Mouse (Mus musculus): ENCODE results near the gene Col2a1. TPM values are rescaled to one million over a fixed set of nuclear protein-coding genes. Genes with fewer than 3 reads are reported as not detected.

Gene Col2a1
- polyA plus RNA-seq, 1 experiment from 2014 or later, result 0.18 TPM

DNA sequence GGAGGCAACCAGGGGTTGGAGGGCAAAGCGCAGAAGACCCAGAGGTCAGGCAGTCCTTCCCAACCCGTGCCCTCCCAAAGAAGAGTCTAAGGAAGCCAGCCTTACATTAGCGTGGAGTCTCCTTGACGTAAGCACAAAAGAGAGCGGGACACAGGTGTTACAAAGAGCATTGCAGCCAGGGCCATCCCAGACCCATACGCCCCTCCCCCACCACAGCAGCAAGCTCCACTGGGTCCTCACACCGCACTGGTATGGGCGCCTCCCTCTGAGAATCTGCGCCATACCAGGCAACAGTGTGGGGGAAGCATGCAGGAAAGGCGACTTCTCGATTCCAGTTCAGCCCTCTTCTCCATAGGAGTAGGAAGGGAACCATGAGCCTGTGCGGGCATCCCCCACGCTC, 4.9 kb downstream of the Col2a1 start:
- no peak overlapping the region for H3K9ac ChIP-seq (replicated peaks; ENCODE audit: low read depth)
- 38% methylated on average over 12 of the region's 13 CpGs for WGBS
- H3K27ac ChIP-seq (ENCODE audit: low read length), result no peak overlapping the region
- peaks cover 46% of the 10 kb centered on the region for H3K27me3 ChIP-seq (replicated peaks; ENCODE audit: insufficient read depth, low read length)
- H3K4me2 ChIP-seq (replicated peaks; ENCODE audit: low read depth, low read length), result no peak overlapping the region
- DNase-seq (ENCODE audit: low spot score) (no peak), ATAC-seq (no peak)
- no peaks in the 10 kb centered on the region for H3K36me3 ChIP-seq (ENCODE audit: insufficient read depth, low read length)
- no peak overlapping the region for H3K4me3 ChIP-seq (ENCODE audit: low read depth, low read length)
- H3K4me1 ChIP-seq (ENCODE audit: insufficient read depth, low read depth, low read length), result peaks cover 21% of the 10 kb centered on the region; the same call in 1 of the 2 replicates
- H3K9me3 ChIP-seq (ENCODE audit: low read length), result no peaks in the 10 kb centered on the region
- TF ChIP-seq EP300 (IDR thresholded peaks at IDR 0.05) (no peak), CTCF (IDR thresholded peaks at IDR 0.05) (no peak)

DNA sequence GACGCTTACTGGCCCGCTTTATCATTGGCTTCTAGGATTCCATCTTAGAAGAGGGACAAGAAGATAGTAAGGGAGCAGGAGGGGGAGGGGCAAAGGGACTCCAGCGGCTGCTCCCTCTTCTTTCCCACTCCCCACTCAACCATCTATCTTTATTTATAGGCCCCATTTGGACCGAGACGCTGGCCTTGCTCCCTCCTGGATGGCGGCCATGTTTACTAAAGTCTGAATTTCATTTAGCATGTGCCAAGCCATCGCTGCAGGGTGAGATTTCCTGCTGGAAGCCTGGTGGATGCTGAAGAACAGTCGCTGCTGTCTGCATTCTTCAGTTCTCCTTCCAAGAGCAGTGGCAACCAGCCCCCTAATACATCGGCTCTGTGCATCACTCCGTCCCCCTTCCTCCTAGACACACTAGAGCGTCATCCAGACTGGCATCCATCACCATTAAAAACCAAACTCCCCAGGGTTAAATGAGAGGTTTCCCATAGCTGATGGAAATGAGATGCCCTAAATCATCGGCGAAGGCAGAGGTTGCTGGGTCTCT, 7.7 kb downstream of the Col2a1 start:
- TF ChIP-seq CTCF (IDR thresholded peaks at IDR 0.05) (no peak), EP300 (IDR thresholded peaks at IDR 0.05) (no peak)
- H3K4me1 ChIP-seq (ENCODE audit: insufficient read depth, low read depth, low read length), result 0 out of 2 replicates have a peak, but pooled peaks cover 7% of the 10 kb centered on the region
- ATAC-seq (no peak), DNase-seq (ENCODE audit: low spot score) (peak; percentile 49)
- no peak overlapping the region for H3K27ac ChIP-seq (ENCODE audit: low read length)
- peaks cover 19% of the 10 kb centered on the region for H3K27me3 ChIP-seq (replicated peaks; ENCODE audit: insufficient read depth, low read length)
- no peaks in the 10 kb centered on the region for H3K9me3 ChIP-seq (ENCODE audit: low read length)
- H3K4me3 ChIP-seq (ENCODE audit: low read depth, low read length), result no peak overlapping the region
- H3K4me2 ChIP-seq (replicated peaks; ENCODE audit: low read depth, low read length), result no peak overlapping the region
- H3K9ac ChIP-seq (replicated peaks; ENCODE audit: low read depth), result no peak overlapping the region
- no peaks in the 10 kb centered on the region for H3K36me3 ChIP-seq (ENCODE audit: insufficient read depth, low read length)
- WGBS, result 46% methylated on average over 13 of the region's 13 CpGs

DNA sequence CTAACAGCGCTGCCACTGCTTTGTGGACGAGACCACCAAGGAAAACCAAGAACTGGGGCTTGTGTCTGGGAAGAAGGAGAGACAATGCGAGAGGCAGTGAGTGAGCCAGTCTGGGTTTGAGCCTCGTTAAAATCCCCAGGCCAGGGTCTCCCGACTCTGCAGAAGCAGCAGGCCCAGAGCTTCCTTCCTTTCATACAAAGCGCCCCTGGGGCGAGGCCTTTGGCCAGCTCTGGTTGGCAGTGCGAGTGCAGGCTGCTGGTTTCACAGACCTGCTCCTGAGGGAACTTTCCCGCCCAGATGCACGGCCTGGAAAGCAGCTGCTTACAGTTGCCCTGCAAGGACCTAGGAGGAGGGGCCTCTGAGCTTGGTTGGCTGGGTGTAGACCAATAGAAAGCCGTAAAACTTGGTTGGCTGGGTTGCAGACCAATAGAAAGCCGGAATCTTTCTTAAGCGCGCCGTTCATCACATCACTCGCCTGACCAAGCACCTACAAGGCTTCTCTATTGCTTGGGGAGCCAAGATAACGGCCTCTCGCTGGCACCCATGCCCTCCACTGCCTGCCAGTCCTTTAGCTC, 11.7 kb downstream of the Col2a1 start:
- H3K4me1 ChIP-seq (ENCODE audit: insufficient read depth, low read depth, low read length), result no peaks in the 10 kb centered on the region
- no peaks in the 10 kb centered on the region for H3K36me3 ChIP-seq (ENCODE audit: insufficient read depth, low read length)
- WGBS, result 9% methylated on average over 18 of the region's 18 CpGs
- H3K4me3 ChIP-seq (ENCODE audit: low read depth, low read length), result no peak overlapping the region
- ATAC-seq (peak; percentile 98), DNase-seq (ENCODE audit: low spot score) (peak; percentile 94)
- no peak overlapping the region for H3K27ac ChIP-seq (ENCODE audit: low read length)
- TF ChIP-seq CTCF (IDR thresholded peaks at IDR 0.05) (no peak), EP300 (IDR thresholded peaks at IDR 0.05) (no peak)
- H3K9me3 ChIP-seq (ENCODE audit: low read length), result no peaks in the 10 kb centered on the region
- no peak overlapping the region for H3K9ac ChIP-seq (replicated peaks; ENCODE audit: low read depth)
- no peaks in the 10 kb centered on the region for H3K27me3 ChIP-seq (replicated peaks; ENCODE audit: insufficient read depth, low read length)
- H3K4me2 ChIP-seq (replicated peaks; ENCODE audit: low read depth, low read length), result peak overlapping the region; percentile 30; the same call in 1 of the 2 replicates

DNA sequence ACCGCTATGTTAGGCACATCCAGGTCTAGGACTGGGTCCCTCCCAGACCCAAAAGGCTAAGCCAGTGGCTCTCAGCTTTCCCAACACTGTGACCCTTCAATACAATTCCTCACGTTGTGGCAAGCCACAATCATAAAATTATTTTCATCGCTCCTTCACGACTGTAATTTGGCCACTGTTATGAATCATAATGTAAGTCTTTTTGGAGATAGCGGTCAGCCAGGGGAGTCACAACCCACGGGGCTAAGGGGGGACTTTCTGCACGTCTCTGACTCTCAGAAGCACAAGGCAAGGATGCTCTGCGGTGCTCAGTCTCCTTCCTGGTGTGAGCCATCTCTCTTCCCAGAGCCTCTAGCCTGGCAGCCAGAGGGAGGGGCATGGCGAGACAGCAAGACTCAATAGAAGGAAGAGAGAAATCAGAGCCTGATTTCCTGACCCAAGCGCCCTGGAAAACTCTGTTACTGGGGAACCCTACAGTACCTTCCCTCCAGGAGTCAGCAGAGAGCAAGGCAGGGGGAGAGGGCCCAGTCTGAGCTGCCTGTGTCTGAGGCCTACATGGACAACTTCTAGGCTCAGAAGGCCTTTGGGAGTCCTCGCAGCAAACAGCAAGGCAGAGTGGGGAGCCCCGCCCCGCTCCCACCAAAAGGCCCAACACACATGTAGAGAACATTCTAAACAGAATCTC, 12.3 kb downstream of the Col2a1 start:
- H3K4me1 ChIP-seq (ENCODE audit: insufficient read depth, low read depth, low read length), result no peaks in the 10 kb centered on the region
- no peak overlapping the region for H3K27ac ChIP-seq (ENCODE audit: low read length)
- no peaks in the 10 kb centered on the region for H3K9me3 ChIP-seq (ENCODE audit: low read length)
- WGBS, result 63% methylated on average over 13 of the region's 13 CpGs
- TF ChIP-seq CTCF (IDR thresholded peaks at IDR 0.05) (peak; percentile 37; the same call in 1 of the 2 replicates), EP300 (IDR thresholded peaks at IDR 0.05) (no peak)
- no peak overlapping the region for H3K4me3 ChIP-seq (ENCODE audit: low read depth, low read length)
- no peak overlapping the region for H3K4me2 ChIP-seq (replicated peaks; ENCODE audit: low read depth, low read length)
- H3K27me3 ChIP-seq (replicated peaks; ENCODE audit: insufficient read depth, low read length), result no peaks in the 10 kb centered on the region
- H3K36me3 ChIP-seq (ENCODE audit: insufficient read depth, low read length), result no peaks in the 10 kb centered on the region
- DNase-seq (ENCODE audit: low spot score), result no peak
- no peak overlapping the region for H3K9ac ChIP-seq (replicated peaks; ENCODE audit: low read depth)
- ATAC-seq, result peak; percentile 20; the same call in 1 of the 2 replicates

DNA sequence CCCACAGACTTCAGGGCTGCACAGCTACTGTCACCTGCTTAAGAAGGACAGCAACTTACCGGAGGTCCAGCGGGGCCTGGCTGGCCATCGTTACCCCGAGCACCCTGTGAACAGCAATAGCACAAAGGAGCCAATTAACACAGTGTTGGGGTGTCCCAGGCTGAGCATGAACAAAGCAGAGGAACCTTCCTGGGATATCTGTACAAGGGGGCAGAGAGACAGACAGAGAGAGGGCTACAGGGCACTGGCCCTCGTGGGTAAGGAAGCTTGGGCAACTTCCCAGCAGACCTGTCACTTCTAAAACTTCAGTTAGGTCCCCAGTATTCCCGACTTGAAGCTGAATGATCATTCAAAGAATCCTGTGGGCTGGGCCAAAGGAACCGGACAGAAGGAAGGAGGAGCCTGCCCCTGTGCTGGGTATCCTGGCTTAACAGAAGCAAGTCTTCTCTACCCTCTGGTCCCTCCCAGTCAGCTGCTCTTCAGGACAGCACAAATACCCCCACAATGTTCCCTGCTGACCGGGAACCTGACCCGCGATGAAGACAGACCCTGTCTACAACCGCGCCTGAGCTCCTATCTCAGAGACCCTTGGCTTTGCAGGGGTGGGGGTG, 13.1 kb downstream of the Col2a1 start:
- DNase-seq (ENCODE audit: low spot score) (no peak), ATAC-seq (no peak)
- 48% methylated on average over 12 of the region's 12 CpGs for WGBS
- H3K27ac ChIP-seq (ENCODE audit: low read length), result no peak overlapping the region
- H3K9me3 ChIP-seq (ENCODE audit: low read length), result no peaks in the 10 kb centered on the region
- no peak overlapping the region for H3K4me3 ChIP-seq (ENCODE audit: low read depth, low read length)
- H3K4me1 ChIP-seq (ENCODE audit: insufficient read depth, low read depth, low read length), result no peaks in the 10 kb centered on the region
- TF ChIP-seq EP300 (IDR thresholded peaks at IDR 0.05) (no peak), CTCF (IDR thresholded peaks at IDR 0.05) (no peak)
- no peaks in the 10 kb centered on the region for H3K27me3 ChIP-seq (replicated peaks; ENCODE audit: insufficient read depth, low read length)
- H3K36me3 ChIP-seq (ENCODE audit: insufficient read depth, low read length), result no peaks in the 10 kb centered on the region
- H3K4me2 ChIP-seq (replicated peaks; ENCODE audit: low read depth, low read length), result no peak overlapping the region
- no peak overlapping the region for H3K9ac ChIP-seq (replicated peaks; ENCODE audit: low read depth)

DNA sequence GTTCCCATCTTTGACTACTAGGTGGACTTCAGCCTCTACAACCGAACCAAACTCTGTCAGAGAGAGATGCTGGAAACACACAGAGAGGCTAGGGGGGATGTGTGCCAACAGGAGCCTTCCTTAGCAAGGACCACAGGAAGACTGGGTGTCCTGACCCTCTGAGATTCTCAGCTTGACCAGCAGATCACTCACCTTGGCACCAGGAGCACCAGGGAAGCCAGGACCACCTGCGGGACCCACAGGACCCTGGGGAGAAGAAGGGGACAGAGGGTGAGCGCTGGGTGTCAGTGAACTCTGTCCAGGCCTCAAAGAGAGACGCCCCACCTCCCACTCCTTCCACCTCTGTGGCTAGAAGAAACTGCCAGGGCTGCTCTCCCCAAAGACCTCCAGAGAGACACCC, 13.8 kb downstream of the Col2a1 start:
- Histone ChIP-seq H3K4me2 (replicated peaks; ENCODE audit: low read depth, low read length) (no peak overlapping the region), H3K36me3 (ENCODE audit: insufficient read depth, low read length) (no peaks in the 10 kb centered on the region), H3K27me3 (replicated peaks; ENCODE audit: insufficient read depth, low read length) (no peaks in the 10 kb centered on the region), H3K4me3 (ENCODE audit: low read depth, low read length) (no peak overlapping the region), H3K9me3 (ENCODE audit: low read length) (no peaks in the 10 kb centered on the region), H3K4me1 (ENCODE audit: insufficient read depth, low read depth, low read length) (no peaks in the 10 kb centered on the region), H3K27ac (ENCODE audit: low read length) (no peak overlapping the region), H3K9ac (replicated peaks; ENCODE audit: low read depth) (no peak overlapping the region)
- DNase-seq (ENCODE audit: low spot score), result no peak
- TF ChIP-seq CTCF (IDR thresholded peaks at IDR 0.05), result no peak
- no peak for TF ChIP-seq EP300 (IDR thresholded peaks at IDR 0.05)
- 49% methylated on average over 4 of the region's 4 CpGs for WGBS
- no peak for ATAC-seq
